Mouse (Mus musculus) layer of hippocampus, adult 18-20 months (tissue): Measurements from ENCODE around the gene Prdm10. TPM values are rescaled to one million over a fixed set of nuclear protein-coding genes. Genes with fewer than 3 reads are reported as not detected.

ENCODE experiments used
- DNase-seq, 2 experiments: peaks; one replicate each; pipeline ENCODE4 v3.0.0; 2022; ENCODE audit warnings: low spot score in 2 of 2
- total RNA-seq, 2 experiments: library from RNA; stranded (reverse); gene quantifications; 2 replicates each; pipeline ENCODE4 v1.2.3; 2021

The Prdm10 gene
- total RNA-seq, 2 experiments from 2014 or later = 19.9 to 23.1 TPM

GRCm38 (mm10) chr9:31301526-31302311 lies 21.4 kb downstream of the Prdm10 start:
- DNase-seq = no peak

GRCm38 (mm10) chr9:31304358-31304757 lies 24.0 kb downstream of the Prdm10 start:
- DNase-seq = no peak

GRCm38 (mm10) chr9:31305117-31305516 lies 24.8 kb downstream of the Prdm10 start:
- DNase-seq = no peak

GRCm38 (mm10) chr9:31305807-31306206 lies 25.5 kb downstream of the Prdm10 start:
- no peak for DNase-seq

GRCm38 (mm10) chr9:31307232-31307631 lies 26.9 kb downstream of the Prdm10 start:
- DNase-seq = no peak

GRCm38 (mm10) chr9:31309041-31309440 lies 28.7 kb downstream of the Prdm10 start:
- DNase-seq = no peak

GRCm38 (mm10) chr9:31310662-31311061 lies 30.3 kb downstream of the Prdm10 start:
- no peak for DNase-seq

- no peak for DNase-seq
Observed at GRCm38 (mm10) chr9:31313876-31314275, 33.5 kb downstream of the Prdm10 start.

- DNase-seq = peak; percentile 19 to 31
Observed at GRCm38 (mm10) chr9:31315983-31316382, 35.6 kb downstream of the Prdm10 start.

GRCm38 (mm10) chr9:31318956-31319355 lies 38.6 kb downstream of the Prdm10 start:
- no peak for DNase-seq

GRCm38 (mm10) chr9:31320734-31321133 lies 40.4 kb downstream of the Prdm10 start:
- DNase-seq = no peak

- DNase-seq = no peak
Observed at GRCm38 (mm10) chr9:31321526-31321925, 41.2 kb downstream of the Prdm10 start.

- no peak for DNase-seq
Observed at GRCm38 (mm10) chr9:31322090-31322489, 41.8 kb downstream of the Prdm10 start.

GRCm38 (mm10) chr9:31330816-31331215 lies 50.5 kb downstream of the Prdm10 start:
- DNase-seq = no peak

GRCm38 (mm10) chr9:31331246-31331645 lies 50.9 kb downstream of the Prdm10 start:
- peak; percentile 79 to 92 for DNase-seq

GRCm38 (mm10) chr9:31331906-31332305 lies 51.6 kb downstream of the Prdm10 start:
- DNase-seq = peak in 1 of 2 experiments; percentile 19

- no peak for DNase-seq
Observed at GRCm38 (mm10) chr9:31332826-31333225, 52.5 kb downstream of the Prdm10 start.

- DNase-seq = no peak
Observed at GRCm38 (mm10) chr9:31334991-31335390, 54.7 kb downstream of the Prdm10 start.

GRCm38 (mm10) chr9:31344289-31344831 lies 64.0 kb downstream of the Prdm10 start:
- no peak for DNase-seq

GRCm38 (mm10) chr9:31346575-31347080 lies 66.3 kb downstream of the Prdm10 start:
- DNase-seq = no peak

GRCm38 (mm10) chr9:31348458-31348857 lies 68.1 kb downstream of the Prdm10 start:
- DNase-seq = no peak

GRCm38 (mm10) chr9:31348915-31349314 lies 68.6 kb downstream of the Prdm10 start:
- peak; percentile 26 to 77 for DNase-seq

- DNase-seq = no peak
Observed at GRCm38 (mm10) chr9:31352716-31353115, 72.4 kb downstream of the Prdm10 start.
